Mouse (Mus musculus): ENCODE data around the gene Ndufs8.

The Ndufs8 gene

GRCm38 (mm10) chr19:3904363-3904675, 8.3 kb downstream of the Ndufs8 start:
- DNase-seq (ENCODE audit: low spot score) = no peak

- DNase-seq (ENCODE audit: low spot score) = no peak
Observed at GRCm38 (mm10) chr19:3903648-3904362, 8.8 kb downstream of the Ndufs8 start.

GRCm38 (mm10) chr19:3902966-3903365, 9.6 kb downstream of the Ndufs8 start:
- DNase-seq (ENCODE audit: low spot score) = no peak

- DNase-seq (ENCODE audit: low spot score) = no peak
Observed at GRCm38 (mm10) chr19:3899618-3900017, 13.0 kb downstream of the Ndufs8 start.

- DNase-seq (ENCODE audit: low spot score) = no peak
Observed at GRCm38 (mm10) chr19:3898952-3899351, 13.6 kb downstream of the Ndufs8 start.

GRCm38 (mm10) chr19:3897557-3897956, 15.0 kb downstream of the Ndufs8 start:
- DNase-seq (ENCODE audit: low spot score) = no peak

GRCm38 (mm10) chr19:3896208-3896607, 16.4 kb downstream of the Ndufs8 start:
- no peak for DNase-seq (ENCODE audit: low spot score)

GRCm38 (mm10) chr19:3895171-3895631, 17.4 kb downstream of the Ndufs8 start:
- no peak for DNase-seq (ENCODE audit: low spot score)

- DNase-seq (ENCODE audit: low spot score) = no peak
Observed at GRCm38 (mm10) chr19:3894294-3894693, 18.3 kb downstream of the Ndufs8 start.

GRCm38 (mm10) chr19:3893545-3894116, 18.9 kb downstream of the Ndufs8 start:
- no peak for DNase-seq (ENCODE audit: low spot score)

GRCm38 (mm10) chr19:3890181-3890580, 22.4 kb downstream of the Ndufs8 start:
- DNase-seq (ENCODE audit: low spot score) = no peak

GRCm38 (mm10) chr19:3889096-3889495, 23.5 kb downstream of the Ndufs8 start:
- DNase-seq (ENCODE audit: low spot score) = no peak

- peak; percentile 58 for DNase-seq (ENCODE audit: low spot score)
Observed at GRCm38 (mm10) chr19:3884325-3884990, 28.1 kb downstream of the Ndufs8 start.

- DNase-seq (ENCODE audit: low spot score) = no peak
Observed at GRCm38 (mm10) chr19:3882214-3882613, 30.4 kb downstream of the Ndufs8 start.

GRCm38 (mm10) chr19:3880054-3880848, 32.3 kb downstream of the Ndufs8 start:
- DNase-seq (ENCODE audit: low spot score) = no peak

- DNase-seq (ENCODE audit: low spot score) = no peak
Observed at GRCm38 (mm10) chr19:3875045-3875444, 37.5 kb downstream of the Ndufs8 start.

GRCm38 (mm10) chr19:3872373-3872772, 40.2 kb downstream of the Ndufs8 start:
- DNase-seq (ENCODE audit: low spot score) = peak; percentile 62

- no peak for DNase-seq (ENCODE audit: low spot score)
Observed at GRCm38 (mm10) chr19:3871468-3871867, 41.1 kb downstream of the Ndufs8 start.

GRCm38 (mm10) chr19:3868290-3868689, 44.3 kb downstream of the Ndufs8 start:
- no peak for DNase-seq (ENCODE audit: low spot score)

- no peak for DNase-seq (ENCODE audit: low spot score)
Observed at GRCm38 (mm10) chr19:3864960-3865359, 47.6 kb downstream of the Ndufs8 start.

- no peak for DNase-seq (ENCODE audit: low spot score)
Observed at GRCm38 (mm10) chr19:3862713-3863112, 49.9 kb downstream of the Ndufs8 start.

Data from ovary, postnatal 36 days (tissue).